Mouse (Mus musculus) C2C12 (cell line): ENCODE data around the gene P2ry14.

Source experiments
- CEBPB ChIP-seq: IDR thresholded peaks from one replicate; pipeline ENCODE4 v1.6.1; 2011; ENCODE audit warnings: low read depth, mild to moderate bottlenecking, control low read depth, moderate library complexity
- CTCF ChIP-seq: IDR thresholded peaks from one replicate; pipeline ENCODE4 v1.5.1; 2011; ENCODE audit not compliant: control insufficient read depth, insufficient read depth, insufficient read length
- MAX ChIP-seq: IDR thresholded peaks from one replicate; pipeline ENCODE4 v1.6.1; 2011; ENCODE audit warnings: mild to moderate bottlenecking, control low read depth
- MYOD1 ChIP-seq: IDR thresholded peaks from one replicate; pipeline ENCODE4 v1.6.1; 2011; ENCODE audit warnings: low read depth; ENCODE audit not compliant: control insufficient read depth, insufficient read length
- MYOG ChIP-seq: IDR thresholded peaks from one replicate; pipeline ENCODE4 v1.6.1; 2011; ENCODE audit not compliant: control insufficient read depth, insufficient read length; ENCODE audit errors: extremely low read depth
- USF1 ChIP-seq: IDR thresholded peaks from one replicate; pipeline ENCODE4 v1.6.1; 2011; ENCODE audit warnings: low read depth, mild to moderate bottlenecking, control low read depth, moderate library complexity

- TF ChIP-seq MYOG (no peak), CTCF (no peak), CEBPB (no peak), USF1 (no peak), MAX (no peak), MYOD1 (no peak)
These were observed 7.0 kb upstream of the P2ry14 start for GRCm38 (mm10) chr3:59160465-59160864.
